Mouse (Mus musculus) macrophage (primary cell): ENCODE measurements around the gene Vmn1r23. TPM values are rescaled to one million over a fixed set of nuclear protein-coding genes. Genes with fewer than 3 reads are reported as not detected.
"Not testable (repeated sequence)": the region's sequence is repeated elsewhere in the genome, so short reads cannot be mapped to it uniquely, and the experiment has no call there.

Experiments used
- H3K27ac ChIP-seq: fragments of 350-480 bp; formaldehyde crosslinking; 2 replicates; pipeline ENCODE4 v1.9.0; 2021
- H3K36me3 ChIP-seq: fragments of 350-480 bp; formaldehyde crosslinking; 2 replicates; pipeline ENCODE4 v1.9.0; 2021; ENCODE audit errors: inconsistent target
- H3K4me3 ChIP-seq: fragments of 350-480 bp; formaldehyde crosslinking; 2 replicates; pipeline ENCODE4 v1.9.0; 2021; ENCODE audit errors: inconsistent target
- H3K79me2 ChIP-seq: fragments of 350-480 bp; formaldehyde crosslinking; 2 replicates; pipeline ENCODE4 v1.9.0; 2021; ENCODE audit errors: inconsistent target
- WGBS: methylation state at CpG from one replicate; pipeline ENCODE4 v1.1.7; 2026; ENCODE audit warnings: inconsistent platforms; ENCODE audit not compliant: missing documents; 5-methylcytosine and 5-hydroxymethylcytosine counted together
- polyA plus RNA-seq: library from polyadenylated mRNA; stranded (reverse); fragments of 250-400 nt; gene quantifications from 3 replicates; pipeline ENCODE4 v1.2.4, GENCODE M21; 2018; ENCODE audit warnings: inconsistent platforms
- total RNA-seq, 78 experiments: library from RNA; depleted of rRNA; stranded (reverse); fragments of 250-400 nt; gene quantifications; 1 replicate in 9 of 78; 2 replicates in 24 of 78; 3 replicates in 43 of 78; 4 replicates in 2 of 78; pipeline ENCODE4 v1.2.4; 2018; ENCODE audit warnings: inconsistent platforms in 56 of 78

Vmn1r23 gene
- not detected for total RNA-seq (2018; cell fraction: chromatin; rRNA removed)
- not detected for total RNA-seq (2018; cell fraction: cytosol; rRNA removed)
- not detected for total RNA-seq (2018; cell fraction: nucleus; rRNA removed)
- polyA plus RNA-seq: not detected in 3 replicates

DNA sequence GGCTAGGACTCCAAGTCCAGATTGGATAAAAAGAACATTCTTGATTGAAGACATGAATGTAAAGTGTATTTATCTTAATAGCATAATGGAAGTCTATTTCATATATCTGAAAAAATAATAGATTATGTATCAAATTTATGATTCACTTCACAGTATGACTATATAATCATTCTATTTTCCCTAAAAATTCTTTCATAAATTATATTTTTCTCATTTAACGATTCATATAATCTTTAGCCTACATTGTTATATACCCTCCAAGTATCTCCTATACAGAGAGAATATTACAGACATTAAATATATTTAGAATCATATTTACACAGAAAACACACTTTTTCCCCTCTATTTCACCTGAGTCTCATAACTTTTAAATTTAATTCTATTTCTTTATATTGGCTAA, at the start of gene Vmn1r23:
Gene Vmn1r23 (minus strand): TSS at position 101 of the 400 bp plus-strand sequence.
- H3K36me3 ChIP-seq: no peaks in the 10 kb centered on the region
- no peak within 1 kb of the TSS for H3K27ac ChIP-seq
- 100% methylated on average over 1 of the region's 1 CpGs for WGBS
- no peaks in the 10 kb centered on the region for H3K79me2 ChIP-seq
- H3K4me3 ChIP-seq: no peak within 1 kb of the TSS

DNA sequence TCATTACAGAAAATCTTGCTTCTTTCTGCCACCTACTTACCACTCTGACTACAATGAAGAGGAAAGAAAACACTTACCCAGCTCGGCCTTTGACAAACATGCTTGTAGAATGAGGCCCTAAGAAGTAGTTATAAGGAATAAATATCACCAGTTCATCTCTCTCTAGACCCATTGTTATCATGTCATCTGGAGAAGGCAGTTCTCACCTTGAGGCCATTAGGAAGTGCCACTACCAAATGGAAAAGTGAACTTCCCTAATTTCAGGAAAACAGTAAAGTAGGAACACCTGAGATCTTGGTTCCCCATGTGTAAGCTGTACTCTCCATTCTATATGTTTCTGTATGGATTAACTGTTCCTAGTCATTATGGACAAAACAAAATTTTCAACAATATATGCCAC, 34.8 kb upstream of the Vmn1r23 start, which contains the start of gene Vmn1r24:
Gene Vmn1r24 (minus strand): TSS at position 101 of the 400 bp plus-strand sequence.
- H3K27ac ChIP-seq, H3K4me3 ChIP-seq, H3K36me3 ChIP-seq, H3K79me2 ChIP-seq: not testable (repeated sequence)
- WGBS: 100% methylated on average over 1 of the region's 1 CpGs

DNA sequence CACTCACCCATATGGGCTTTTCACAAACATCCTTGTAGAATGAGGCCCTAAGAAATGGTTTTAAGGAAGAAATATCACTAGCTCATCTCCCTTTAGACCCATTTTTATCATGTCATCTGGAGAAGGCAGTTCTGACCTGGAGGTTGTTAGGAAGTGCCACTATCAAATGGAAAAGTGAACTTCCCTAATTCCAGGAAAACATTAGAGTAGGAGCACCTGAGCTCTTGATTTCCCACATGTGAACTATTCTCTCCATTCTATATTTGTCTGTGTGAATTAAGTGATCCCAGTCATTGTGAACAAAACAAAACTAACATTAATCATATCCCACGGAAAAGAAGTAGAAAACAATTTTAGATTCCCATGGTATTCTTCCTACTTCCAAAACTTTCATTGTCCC, 18.7 kb downstream of the Vmn1r23 start, which contains the start of gene Vmn1r22:
Gene Vmn1r22 (minus strand): TSS at position 101 of the 400 bp plus-strand sequence.
- no peaks in the 10 kb centered on the region for H3K36me3 ChIP-seq
- no peak within 1 kb of the TSS for H3K27ac ChIP-seq
- 87% methylated on average over 1 of the region's 1 CpGs for WGBS
- H3K79me2 ChIP-seq: no peaks in the 10 kb centered on the region
- H3K4me3 ChIP-seq: no peak within 1 kb of the TSS

Other genes starting within 250 kb of the Vmn1r23 start
- gene Pyurf, start 234.8 kb downstream of the Vmn1r23 start, polyA plus RNA-seq: 4.9 to 6.6 TPM (median 6.6 TPM) in 3 replicates
- gene Lancl2, start 224.3 kb downstream of the Vmn1r23 start, polyA plus RNA-seq: 14.3 to 18.0 TPM (median 15.4 TPM) in 3 replicates
- 28.8 to 38.0 TPM (median 31.5 TPM) in 3 replicates for gene Vopp1, start 101.7 kb downstream of the Vmn1r23 start, polyA plus RNA-seq
- gene Vmn1r21, start 76.5 kb downstream of the Vmn1r23 start, polyA plus RNA-seq: not detected in 3 replicates
- gene Vmn1r22, start 18.8 kb downstream of the Vmn1r23 start, polyA plus RNA-seq: not detected in 3 replicates
- not detected in 3 replicates for gene Vmn1r24, start 34.7 kb upstream of the Vmn1r23 start, polyA plus RNA-seq
- gene Vmn1r25, start 54.0 kb upstream of the Vmn1r23 start, polyA plus RNA-seq: not detected in 3 replicates
- not detected in 3 replicates for gene Vmn1r26, start 88.3 kb upstream of the Vmn1r23 start, polyA plus RNA-seq